Mouse (Mus musculus): ENCODE measurements around the gene Rsf1. TPM values are rescaled to one million over a fixed set of nuclear protein-coding genes. Genes with fewer than 3 reads are reported as not detected.
A peak's percentile ranks its signal among the peaks of the same experiment; 100 is the strongest.

Rsf1 gene
- polyA plus RNA-seq, 1 experiment from 2014 or later = 25.5 TPM

GRCm38 (mm10) chr7:97707809-97708208, 128.1 kb downstream of the Rsf1 start:
- Histone ChIP-seq H3K27me3 (ENCODE audit: control insufficient read depth, insufficient read depth, low read length) (no peaks in the 10 kb centered on the region), H3K4me1 (ENCODE audit: control insufficient read depth, insufficient read depth, low read length) (no peaks in the 10 kb centered on the region), H3K9me3 (ENCODE audit: control insufficient read depth, low read length) (no peaks in the 10 kb centered on the region), H3K27ac (ENCODE audit: low read depth, low read length) (no peak overlapping the region), H3K4me2 (no peak overlapping the region), H3K36me3 (ENCODE audit: control insufficient read depth, insufficient read depth, low read length) (peaks cover 6% of the 10 kb centered on the region; the same call in 1 of the 2 replicates), H3K9ac (ENCODE audit: low read length) (no peak overlapping the region), H3K4me3 (ENCODE audit: low read depth, low read length) (no peak overlapping the region)
- 91% methylated on average over 5 of the region's 5 CpGs for WGBS
- DNase-seq (ENCODE audit: low spot score, missing footprints) = no peak
- no peak for ATAC-seq (ENCODE audit: low FRiP score)

GRCm38 (mm10) chr7:97709204-97709603, 129.5 kb downstream of the Rsf1 start:
- H3K9ac ChIP-seq (ENCODE audit: low read length) = no peak overlapping the region
- no peak overlapping the region for H3K4me2 ChIP-seq
- no peak overlapping the region for H3K4me3 ChIP-seq (ENCODE audit: low read depth, low read length)
- no peaks in the 10 kb centered on the region for H3K9me3 ChIP-seq (ENCODE audit: control insufficient read depth, low read length)
- WGBS = 91% methylated on average over 3 of the region's 3 CpGs
- H3K27me3 ChIP-seq (ENCODE audit: control insufficient read depth, insufficient read depth, low read length) = no peaks in the 10 kb centered on the region
- no peak overlapping the region for H3K27ac ChIP-seq (ENCODE audit: low read depth, low read length)
- H3K4me1 ChIP-seq (ENCODE audit: control insufficient read depth, insufficient read depth, low read length) = no peaks in the 10 kb centered on the region
- ATAC-seq (ENCODE audit: low FRiP score) (no peak), DNase-seq (ENCODE audit: low spot score, missing footprints) (no peak)
- peaks cover 13% of the 10 kb centered on the region; the same call in 1 of the 2 replicates for H3K36me3 ChIP-seq (ENCODE audit: control insufficient read depth, insufficient read depth, low read length)

GRCm38 (mm10) chr7:97714651-97715050, 135.0 kb downstream of the Rsf1 start:
- H3K9ac ChIP-seq (ENCODE audit: low read length) = no peak overlapping the region
- DNase-seq (ENCODE audit: low spot score, missing footprints) (peak; percentile 69), ATAC-seq (ENCODE audit: low FRiP score) (no peak)
- H3K27ac ChIP-seq (ENCODE audit: low read depth, low read length) = no peak overlapping the region
- no peak overlapping the region for H3K4me2 ChIP-seq
- H3K27me3 ChIP-seq (ENCODE audit: control insufficient read depth, insufficient read depth, low read length) = no peaks in the 10 kb centered on the region
- no peak overlapping the region for H3K4me3 ChIP-seq (ENCODE audit: low read depth, low read length)
- H3K9me3 ChIP-seq (ENCODE audit: control insufficient read depth, low read length) = no peaks in the 10 kb centered on the region
- WGBS = 93% methylated on average over 5 of the region's 5 CpGs
- no peaks in the 10 kb centered on the region for H3K4me1 ChIP-seq (ENCODE audit: control insufficient read depth, insufficient read depth, low read length)
- H3K36me3 ChIP-seq (ENCODE audit: control insufficient read depth, insufficient read depth, low read length) = peaks cover 33% of the 10 kb centered on the region

- no peak overlapping the region for H3K4me2 ChIP-seq
- WGBS = 96% methylated on average over 1 of the region's 1 CpGs
- H3K27me3 ChIP-seq (ENCODE audit: control insufficient read depth, insufficient read depth, low read length) = no peaks in the 10 kb centered on the region
Observed at GRCm38 (mm10) chr7:97717326-97717725, 137.6 kb downstream of the Rsf1 start.

GRCm38 (mm10) chr7:97719078-97719477, 139.4 kb downstream of the Rsf1 start:
- Histone ChIP-seq H3K9ac (ENCODE audit: low read length) (no peak overlapping the region), H3K9me3 (ENCODE audit: control insufficient read depth, low read length) (no peaks in the 10 kb centered on the region), H3K4me3 (ENCODE audit: low read depth, low read length) (no peak overlapping the region), H3K4me2 (no peak overlapping the region), H3K36me3 (ENCODE audit: control insufficient read depth, insufficient read depth, low read length) (peaks cover 26% of the 10 kb centered on the region), H3K27ac (ENCODE audit: low read depth, low read length) (no peak overlapping the region), H3K27me3 (ENCODE audit: control insufficient read depth, insufficient read depth, low read length) (no peaks in the 10 kb centered on the region), H3K4me1 (ENCODE audit: control insufficient read depth, insufficient read depth, low read length) (no peaks in the 10 kb centered on the region)
- WGBS = 80% methylated on average over 5 of the region's 5 CpGs
- ATAC-seq (ENCODE audit: low FRiP score) (no peak), DNase-seq (ENCODE audit: low spot score, missing footprints) (no peak)

More at GRCm38 (mm10) chr7:97717326-97717725, 137.6 kb downstream of the Rsf1 start:
- Histone ChIP-seq H3K9me3 (ENCODE audit: control insufficient read depth, low read length) (no peaks in the 10 kb centered on the region), H3K4me1 (ENCODE audit: control insufficient read depth, insufficient read depth, low read length) (no peaks in the 10 kb centered on the region), H3K36me3 (ENCODE audit: control insufficient read depth, insufficient read depth, low read length) (peaks cover 34% of the 10 kb centered on the region), H3K27ac (ENCODE audit: low read depth, low read length) (no peak overlapping the region), H3K9ac (ENCODE audit: low read length) (no peak overlapping the region), H3K4me3 (ENCODE audit: low read depth, low read length) (no peak overlapping the region)
- no peak for DNase-seq (ENCODE audit: low spot score, missing footprints)
- ATAC-seq (ENCODE audit: low FRiP score) = no peak

- H3K9me3 ChIP-seq (ENCODE audit: control insufficient read depth, low read length) = no peaks in the 10 kb centered on the region
- H3K27me3 ChIP-seq (ENCODE audit: control insufficient read depth, insufficient read depth, low read length) = no peaks in the 10 kb centered on the region
- H3K4me2 ChIP-seq = no peak overlapping the region
- no peak overlapping the region for H3K4me3 ChIP-seq (ENCODE audit: low read depth, low read length)
- no peak overlapping the region for H3K27ac ChIP-seq (ENCODE audit: low read depth, low read length)
- ATAC-seq (ENCODE audit: low FRiP score) (no peak), DNase-seq (ENCODE audit: low spot score, missing footprints) (peak; percentile 6)
- no peak overlapping the region for H3K9ac ChIP-seq (ENCODE audit: low read length)
- 82% methylated on average over 5 of the region's 5 CpGs for WGBS
- H3K36me3 ChIP-seq (ENCODE audit: control insufficient read depth, insufficient read depth, low read length) = peaks cover 16% of the 10 kb centered on the region; the same call in 1 of the 2 replicates
- H3K4me1 ChIP-seq (ENCODE audit: control insufficient read depth, insufficient read depth, low read length) = no peaks in the 10 kb centered on the region
Observed at GRCm38 (mm10) chr7:97720109-97720508, 140.4 kb downstream of the Rsf1 start.

GRCm38 (mm10) chr7:97722278-97722918, 142.7 kb downstream of the Rsf1 start:
- ATAC-seq (ENCODE audit: low FRiP score) (no peak), DNase-seq (ENCODE audit: low spot score, missing footprints) (peak; percentile 59)
- Histone ChIP-seq H3K9me3 (ENCODE audit: control insufficient read depth, low read length) (no peaks in the 10 kb centered on the region), H3K4me1 (ENCODE audit: control insufficient read depth, insufficient read depth, low read length) (no peaks in the 10 kb centered on the region), H3K27ac (ENCODE audit: low read depth, low read length) (no peak overlapping the region), H3K9ac (ENCODE audit: low read length) (no peak overlapping the region), H3K36me3 (ENCODE audit: control insufficient read depth, insufficient read depth, low read length) (peaks cover 11% of the 10 kb centered on the region; the same call in 1 of the 2 replicates), H3K4me3 (ENCODE audit: low read depth, low read length) (no peak overlapping the region), H3K27me3 (ENCODE audit: control insufficient read depth, insufficient read depth, low read length) (no peaks in the 10 kb centered on the region), H3K4me2 (no peak overlapping the region)
- 90% methylated on average over 7 of the region's 7 CpGs for WGBS

GRCm38 (mm10) chr7:97723646-97724538, 144.2 kb downstream of the Rsf1 start:
- Histone ChIP-seq H3K9ac (ENCODE audit: low read length) (no peak overlapping the region), H3K36me3 (ENCODE audit: control insufficient read depth, insufficient read depth, low read length) (peaks cover 7% of the 10 kb centered on the region; the same call in 1 of the 2 replicates), H3K4me3 (ENCODE audit: low read depth, low read length) (no peak overlapping the region), H3K27me3 (ENCODE audit: control insufficient read depth, insufficient read depth, low read length) (no peaks in the 10 kb centered on the region), H3K27ac (ENCODE audit: low read depth, low read length) (no peak overlapping the region), H3K4me1 (ENCODE audit: control insufficient read depth, insufficient read depth, low read length) (peaks cover 3% of the 10 kb centered on the region), H3K9me3 (ENCODE audit: control insufficient read depth, low read length) (no peaks in the 10 kb centered on the region), H3K4me2 (no peak overlapping the region)
- ATAC-seq (ENCODE audit: low FRiP score) (no peak), DNase-seq (ENCODE audit: low spot score, missing footprints) (peak; percentile 77)
- WGBS = 92% methylated on average over 11 of the region's 11 CpGs

GRCm38 (mm10) chr7:97725401-97725800, 145.7 kb downstream of the Rsf1 start:
- H3K27me3 ChIP-seq (ENCODE audit: control insufficient read depth, insufficient read depth, low read length) = no peaks in the 10 kb centered on the region
- H3K9ac ChIP-seq (ENCODE audit: low read length) = no peak overlapping the region
- DNase-seq (ENCODE audit: low spot score, missing footprints) (peak; percentile 21), ATAC-seq (ENCODE audit: low FRiP score) (no peak)
- WGBS = 93% methylated on average over 6 of the region's 6 CpGs
- H3K4me3 ChIP-seq (ENCODE audit: low read depth, low read length) = no peak overlapping the region
- no peaks in the 10 kb centered on the region for H3K9me3 ChIP-seq (ENCODE audit: control insufficient read depth, low read length)
- H3K27ac ChIP-seq (ENCODE audit: low read depth, low read length) = no peak overlapping the region
- H3K4me2 ChIP-seq = no peak overlapping the region
- no peaks in the 10 kb centered on the region for H3K36me3 ChIP-seq (ENCODE audit: control insufficient read depth, insufficient read depth, low read length)
- peaks cover 17% of the 10 kb centered on the region for H3K4me1 ChIP-seq (ENCODE audit: control insufficient read depth, insufficient read depth, low read length)
